In genomic region chr1:119256769-119257168, GRCm38 (mm10) we compare ENCODE assay signal across 10 mouse cellular contexts.
DNase-seq lines count a peak whose midpoint lies in the region; ATAC-seq and TF ChIP-seq lines count a peak whose summit lies in the region.
"Had no signal": no experiment of that assay in that cellular context is flagged by ENCODE, and none has a peak within 500 bp of the region (broad histone marks: within the 10 kb centered on the region; RNA-seq: fewer than 3 reads in every experiment).

No protein-coding gene starts in this region.

- H3K9ac ChIP-seq in lung, postnatal 0 days (replicated peaks; ENCODE audit: low read depth), result no peak overlapping the region
- H3K9ac ChIP-seq: liver, embryonic 14.5 days had no signal

- no peaks in the 10 kb centered on the region for H3K27me3 ChIP-seq in lung, postnatal 0 days (replicated peaks; ENCODE audit: insufficient read depth, low read length)

- no peaks in the 10 kb centered on the region for H3K4me1 ChIP-seq in lung, postnatal 0 days (ENCODE audit: insufficient read depth, low read depth, low read length)

- H3K27ac ChIP-seq in lung, postnatal 0 days (ENCODE audit: low read length), result no peak overlapping the region
- H3K27ac ChIP-seq: liver, embryonic 14.5 days had no signal

- 85% methylated on average over 8 of the region's 8 CpGs for WGBS in lung, postnatal 0 days

- no peak overlapping the region for H3K4me3 ChIP-seq in lung, postnatal 0 days (ENCODE audit: low read depth, low read length)
- H3K4me3 ChIP-seq: erythroblast, embryonic 14.5 days had no signal

- no peak for TF ChIP-seq CTCF in lung, postnatal 0 days (IDR thresholded peaks at IDR 0.05)

- DNase-seq in lung, postnatal 10 days, result peak; percentile 14
- no peak for DNase-seq in lung, postnatal 0 days (ENCODE audit: low spot score)
- DNase-seq in cerebellum, adult 9-11 months, result peak; percentile 91
- DNase-seq in heart, adult 9 months (ENCODE audit: low spot score in 2 of 2), result peak; percentile 46 to 62
- DNase-seq in left cerebral cortex, adult 18-20 months (ENCODE audit: low spot score in 2 of 2), result peak; percentile 36 to 68
- peak; percentile 66 for DNase-seq in right cerebral cortex, postnatal 25 days
- DNase-seq in embryo, embryonic 9.5 days (ENCODE audit: extremely low spot score), result no peak
- no peak for DNase-seq in urinary bladder, postnatal 10 days (ENCODE audit: low spot score)

- no peaks in the 10 kb centered on the region for H3K36me3 ChIP-seq in lung, postnatal 0 days (ENCODE audit: insufficient read depth, low read length)

- no peak for ATAC-seq in lung, postnatal 0 days

- no peak overlapping the region for H3K4me2 ChIP-seq in lung, postnatal 0 days (replicated peaks; ENCODE audit: low read depth, low read length)

- H3K9me3 ChIP-seq in lung, postnatal 0 days (ENCODE audit: low read length), result no peaks in the 10 kb centered on the region

- no peak for TF ChIP-seq EP300 in lung, postnatal 0 days (IDR thresholded peaks at IDR 0.05)

Comparison
In these comparisons a context has a peak if more than half of its experiments do, and no peak if none do; other contexts are left out.
1. DNase-seq: peak in lung, postnatal 10 days (single experiment), cerebellum, adult 9-11 months (single experiment), heart, adult 9 months (2 of 2), left cerebral cortex, adult 18-20 months (2 of 2) and right cerebral cortex, postnatal 25 days (single experiment); none in lung, postnatal 0 days (single experiment), embryo, embryonic 9.5 days (single experiment) and urinary bladder, postnatal 10 days (single experiment).